Mouse (Mus musculus) cerebellum, adult 11 months (tissue): ENCODE results near the gene Smoc2.
A peak's percentile ranks its signal among the peaks of the same experiment; 100 is the strongest.

ENCODE experiments used
- DNase-seq: peaks from one replicate; pipeline ENCODE4 v3.0.0; 2022

The Smoc2 gene

GRCm38 (mm10) chr17:14279177-14279965 is at the start of gene Smoc2:
Smoc2 (plus strand) TSS chr17:14279506.
- no peak for DNase-seq

DNA sequence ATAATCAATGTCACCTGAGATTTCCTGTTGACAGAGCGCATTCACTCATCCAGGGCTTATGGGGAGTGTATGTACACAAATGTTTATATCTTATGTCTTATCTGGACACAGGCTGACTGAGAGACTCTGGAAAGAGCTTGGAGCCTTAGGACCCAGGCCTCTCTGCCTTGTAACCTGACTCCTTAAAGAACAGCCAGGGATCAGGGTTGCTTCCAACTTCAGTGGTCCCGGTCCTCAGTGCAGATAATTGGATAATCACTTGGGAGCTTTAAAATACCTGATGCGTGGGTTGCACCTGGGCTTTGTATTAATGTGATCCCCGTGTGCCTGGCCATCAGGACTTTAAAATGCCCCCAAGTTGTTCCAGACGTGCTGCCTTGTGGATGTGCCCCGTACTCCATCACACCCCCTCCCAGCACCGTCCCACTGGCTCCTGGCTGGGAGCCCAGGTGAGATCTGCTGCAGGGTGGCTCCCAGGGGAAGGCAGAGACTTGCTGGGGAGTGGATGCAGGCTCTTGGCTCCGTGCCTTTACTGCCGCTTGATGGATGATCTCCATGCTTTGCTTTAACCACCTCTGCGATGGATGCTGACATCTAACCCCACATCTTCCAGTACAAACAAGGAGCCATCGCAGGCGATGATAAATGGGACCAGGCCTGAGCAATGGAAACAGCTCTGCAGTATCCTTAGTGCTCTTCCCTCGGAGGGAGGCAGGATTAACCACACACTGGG is 48.4 kb upstream of the Smoc2 start:
- no peak for DNase-seq

DNA sequence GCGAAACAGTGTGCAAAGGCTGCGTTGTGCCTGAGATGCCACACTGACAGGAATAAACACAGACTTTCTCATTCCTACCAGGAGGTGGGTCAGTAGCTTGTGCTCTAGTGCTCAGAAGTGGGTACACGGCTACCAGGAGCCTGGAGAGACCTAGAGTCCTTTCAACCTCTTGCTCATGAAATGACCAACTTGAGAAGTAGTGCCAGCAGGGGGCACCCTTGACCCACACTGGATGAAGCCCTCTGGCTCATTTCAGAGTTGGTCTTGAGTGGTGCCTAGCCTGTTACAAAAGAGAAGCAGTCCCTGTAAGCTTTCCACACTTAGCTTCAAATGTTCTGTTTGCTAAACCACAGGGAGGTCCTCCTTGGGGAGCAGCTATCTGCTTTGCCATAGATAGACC is 46.7 kb upstream of the Smoc2 start:
- DNase-seq = peak; percentile 38

- DNase-seq = no peak
Observed at GRCm38 (mm10) chr17:14233658-14234057, 45.6 kb upstream of the Smoc2 start.

GRCm38 (mm10) chr17:14234774-14235389 is 44.4 kb upstream of the Smoc2 start:
- DNase-seq = no peak

GRCm38 (mm10) chr17:14237134-14237533 is 42.2 kb upstream of the Smoc2 start:
- no peak for DNase-seq

DNA sequence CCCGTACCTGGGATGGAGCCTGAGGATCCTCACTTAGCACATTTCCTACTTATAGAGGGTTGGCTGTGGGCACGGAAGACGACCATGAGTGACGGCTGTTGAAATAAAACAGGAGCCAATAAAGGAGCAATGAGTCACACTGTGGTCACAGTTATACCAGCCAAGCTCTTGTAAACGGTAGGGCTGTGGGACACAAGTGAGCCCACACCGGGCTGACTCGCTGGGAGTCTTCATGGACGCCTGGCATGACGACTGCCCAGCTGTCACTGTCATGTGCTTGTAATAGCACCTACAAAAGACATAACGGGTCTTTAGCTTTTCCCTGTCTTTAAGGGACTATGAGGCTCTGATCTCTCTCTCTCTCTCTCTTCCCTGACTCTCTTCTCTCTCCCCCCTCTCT is 39.3 kb upstream of the Smoc2 start:
- no peak for DNase-seq

GRCm38 (mm10) chr17:14242634-14243033 is 36.7 kb upstream of the Smoc2 start:
- no peak for DNase-seq

DNA sequence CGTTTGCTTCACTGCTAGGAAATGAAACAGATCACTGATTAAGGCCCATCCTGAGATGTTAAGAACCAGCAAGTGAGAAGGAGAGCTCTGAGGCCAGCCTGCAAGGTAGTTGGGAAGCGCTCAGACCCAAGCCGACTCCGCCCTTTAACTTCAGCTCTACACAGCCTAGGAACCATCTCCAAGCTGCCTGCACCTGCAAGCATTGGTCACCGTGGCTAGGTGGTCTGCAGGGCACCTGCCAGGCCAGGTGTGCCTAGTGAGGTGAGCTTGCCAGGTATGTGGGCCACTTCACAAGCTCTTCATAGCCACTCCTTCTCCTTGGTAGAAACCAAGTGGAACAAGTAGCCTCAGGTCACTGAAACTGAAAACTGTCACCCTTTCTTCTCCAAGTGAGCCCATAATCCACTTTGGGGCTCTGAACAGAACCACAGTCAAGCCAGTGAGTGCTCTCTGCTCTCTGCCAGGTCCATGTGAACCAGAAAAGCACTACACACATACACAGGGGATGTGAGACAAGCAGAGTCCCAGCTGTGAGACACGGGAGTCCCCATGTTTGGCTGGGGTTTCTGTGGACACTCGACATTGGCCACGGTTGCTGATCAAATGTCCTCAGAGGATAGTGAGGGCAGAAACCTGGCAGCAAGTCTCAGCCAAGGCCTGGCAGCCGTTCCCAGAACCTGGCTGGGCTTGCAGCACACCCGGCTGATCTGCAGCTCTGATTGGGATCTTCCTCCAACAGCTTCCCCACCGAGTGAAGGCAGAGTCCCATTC is 34.9 kb upstream of the Smoc2 start:
- peak; percentile 32 for DNase-seq

DNA sequence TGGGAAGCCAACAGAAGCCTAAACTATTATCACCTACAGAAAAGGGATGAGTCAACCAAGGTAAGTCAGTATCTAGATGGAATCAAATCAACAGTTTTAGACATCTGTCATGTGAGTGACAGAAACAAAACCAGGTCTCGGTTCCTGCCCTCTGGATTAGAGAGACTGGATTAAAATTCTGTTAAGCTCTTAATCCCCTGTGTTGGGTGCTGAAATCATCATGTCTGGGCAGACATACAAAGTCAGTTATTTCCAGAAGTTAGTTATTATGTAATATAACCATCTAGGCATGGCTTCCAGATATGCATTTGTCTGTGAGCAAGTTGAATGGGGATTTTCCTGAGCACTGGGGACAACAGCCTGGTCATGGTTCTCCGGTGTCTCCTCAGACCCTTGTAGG is 33.0 kb upstream of the Smoc2 start:
- DNase-seq = no peak

DNA sequence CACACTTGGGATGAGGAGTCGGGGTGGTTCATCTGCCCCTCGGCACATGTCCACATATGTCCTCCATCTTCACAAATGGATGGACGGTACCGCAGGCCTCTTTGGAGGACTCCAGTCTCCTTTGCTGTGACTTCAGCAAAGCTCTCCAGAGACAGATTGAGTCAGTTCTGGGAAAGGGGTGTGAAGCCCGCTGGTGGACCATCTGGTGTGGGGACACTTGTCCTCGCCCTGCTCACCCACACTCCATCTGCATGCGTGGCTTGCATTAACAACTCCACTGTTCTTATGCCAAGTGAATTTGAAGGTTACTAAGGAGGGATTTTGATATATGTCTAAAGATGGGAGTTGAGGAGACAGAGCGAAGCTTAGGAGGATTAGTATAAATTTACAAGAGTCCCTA is 31.4 kb upstream of the Smoc2 start:
- DNase-seq = peak; percentile 10

DNA sequence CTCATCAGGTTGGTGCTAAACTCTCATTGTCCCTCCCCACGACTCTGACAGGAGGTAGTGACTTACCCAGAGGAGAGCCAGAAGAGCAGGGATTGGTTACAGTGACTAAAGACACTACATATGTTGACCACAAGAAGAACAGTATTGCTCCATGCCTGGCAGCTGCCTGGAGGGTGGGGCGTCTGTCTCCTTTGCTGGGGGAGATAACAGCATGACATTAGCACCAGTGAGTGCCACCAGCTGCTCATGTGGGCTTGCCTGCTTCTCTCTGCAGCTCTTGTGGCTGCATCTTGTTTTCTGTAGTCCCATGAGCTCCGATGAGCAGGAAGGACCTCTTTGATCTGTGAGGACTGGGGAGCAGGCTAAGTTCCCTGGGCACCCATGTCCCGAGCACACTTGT is 29.7 kb upstream of the Smoc2 start:
- no peak for DNase-seq

DNA sequence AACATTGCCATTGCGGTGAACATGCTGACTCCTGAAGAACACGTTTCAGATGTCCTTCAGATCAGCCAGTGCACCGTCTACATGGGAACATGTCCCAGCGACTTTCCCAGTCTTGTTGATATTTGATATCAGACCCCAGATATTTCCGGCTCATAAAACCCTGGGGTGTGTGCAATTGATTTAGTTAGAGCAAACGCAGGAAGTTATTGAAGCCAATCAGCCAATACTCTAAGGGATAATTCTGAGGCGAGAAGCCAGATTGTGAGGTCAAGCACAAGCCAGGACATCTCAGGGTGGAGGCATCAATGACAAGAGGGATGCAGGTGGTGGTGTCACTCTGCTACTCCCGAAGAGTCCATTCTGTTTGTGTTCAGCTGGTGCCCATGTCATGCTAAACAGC is 28.9 kb upstream of the Smoc2 start:
- DNase-seq = no peak

GRCm38 (mm10) chr17:14252456-14252855 is 26.9 kb upstream of the Smoc2 start:
- DNase-seq = no peak

DNA sequence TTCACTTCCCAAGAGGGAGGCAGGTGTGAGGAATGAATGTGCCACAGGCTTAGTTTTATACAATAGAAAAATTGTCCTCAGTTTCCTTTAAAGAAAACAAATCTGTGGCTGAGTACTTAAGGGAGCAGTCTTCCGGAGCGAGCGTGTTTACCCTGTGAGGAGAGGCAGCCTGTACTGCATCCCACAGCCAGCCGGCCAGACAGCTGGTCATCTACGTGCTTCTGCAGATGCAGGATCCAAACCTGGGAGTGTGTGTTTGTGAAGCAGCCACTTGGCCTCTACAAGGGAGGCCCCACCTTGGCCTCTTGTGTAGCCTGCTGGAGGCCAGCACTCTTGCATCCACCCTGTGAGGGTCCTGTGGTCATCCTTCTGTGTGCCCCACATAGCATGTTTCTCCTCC is 24.7 kb upstream of the Smoc2 start:
- no peak for DNase-seq

DNA sequence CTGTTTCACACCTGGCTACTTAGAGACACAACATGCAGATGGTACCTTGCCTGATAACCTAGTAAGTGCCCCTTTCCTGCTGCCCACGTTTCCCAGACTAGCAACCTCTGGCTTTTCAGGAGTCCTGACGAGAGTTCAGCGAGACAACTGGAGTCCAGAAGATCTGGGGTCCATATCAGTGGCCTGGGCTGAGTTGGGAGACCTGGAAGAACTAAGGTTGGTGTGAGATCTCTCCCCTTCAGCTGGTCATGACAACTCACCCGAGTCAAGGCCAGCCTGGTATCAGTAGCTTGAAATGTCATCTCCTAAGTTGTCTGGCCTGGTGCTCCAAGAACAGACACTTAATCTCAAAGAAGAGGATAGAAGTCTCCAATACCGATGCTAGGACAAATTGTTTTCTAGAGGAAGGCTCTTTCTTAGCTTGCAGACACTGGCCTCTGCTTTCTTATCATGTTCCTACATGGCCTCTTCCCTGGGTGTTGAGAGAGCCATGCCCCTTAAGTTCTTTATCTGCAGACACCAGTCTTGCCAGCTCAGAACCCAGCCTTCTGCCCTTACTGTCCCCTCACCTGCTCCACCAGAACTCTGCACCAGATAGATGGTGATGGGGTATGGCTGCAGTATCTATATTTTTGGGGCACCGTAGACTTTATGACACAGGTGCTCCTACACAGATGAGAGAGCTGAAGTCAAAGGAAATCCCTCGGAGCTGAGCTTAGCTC is 21.3 kb upstream of the Smoc2 start:
- DNase-seq = no peak

- DNase-seq = no peak
Observed at GRCm38 (mm10) chr17:14258906-14259305, 20.4 kb upstream of the Smoc2 start.

DNA sequence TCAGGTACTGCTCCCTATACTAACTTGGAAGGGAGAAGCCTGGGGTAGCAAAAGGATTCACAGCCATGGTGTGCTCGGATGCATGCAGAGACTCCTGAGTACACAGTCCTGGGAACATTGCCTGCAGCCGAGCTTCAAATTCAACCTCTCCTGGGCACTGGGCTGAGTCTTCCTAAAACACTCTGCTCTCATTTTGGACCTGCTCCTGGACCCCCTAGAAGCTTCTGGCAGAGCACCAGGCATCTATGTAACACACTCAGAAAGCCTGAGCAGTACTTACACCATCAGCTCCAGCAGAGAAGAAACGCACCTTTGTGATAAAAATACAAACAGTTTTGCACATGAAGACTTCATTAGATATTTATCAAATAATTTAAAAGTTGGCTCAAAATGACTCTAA is 18.3 kb upstream of the Smoc2 start:
- DNase-seq = no peak

- no peak for DNase-seq
Observed at GRCm38 (mm10) chr17:14262217-14262616, 17.1 kb upstream of the Smoc2 start.

- DNase-seq = no peak
Observed at GRCm38 (mm10) chr17:14268001-14268400, 11.3 kb upstream of the Smoc2 start.

GRCm38 (mm10) chr17:14273386-14273785 is 5.9 kb upstream of the Smoc2 start:
- DNase-seq = no peak

GRCm38 (mm10) chr17:14277310-14277709 is 2.0 kb upstream of the Smoc2 start:
- DNase-seq = no peak

- DNase-seq = no peak
Observed at GRCm38 (mm10) chr17:14279966-14280300, 627 bp downstream of the Smoc2 start.
